Mouse (Mus musculus) embryonic facial prominence, embryonic 11.5 days (tissue): Measurements from ENCODE around the gene Ikzf3. TPM values are rescaled to one million over a fixed set of nuclear protein-coding genes. Genes with fewer than 3 reads are reported as not detected.

Experiments used
- ATAC-seq: fragments of 200-750 bp; cut with Nextera tagmentation; replicated peaks from 2 replicates; pipeline ENCODE4 v1.8.0; 2017; ENCODE audit warnings: low read depth; ENCODE audit not compliant: insufficient number of reproducible peaks, low FRiP score, low TSS enrichment
- DNase-seq: peaks from one replicate; pipeline ENCODE4 v3.0.0-alpha.2; 2015; ENCODE audit warnings: low spot score
- H3K27ac ChIP-seq: fragments of 300-500 bp; sonication (generic); replicated peaks from 2 replicates; pipeline ENCODE4 v1.5.1; 2014; ENCODE audit warnings: mild to moderate bottlenecking, low read depth, low read length, control low read depth
- H3K27me3 ChIP-seq: fragments of 300-500 bp; sonication (generic); 2 replicates; pipeline ENCODE4 v1.6.1; 2014; ENCODE audit warnings: mild to moderate bottlenecking, low read length, moderate library complexity, mixed read lengths; ENCODE audit not compliant: control insufficient read depth, insufficient read depth
- H3K36me3 ChIP-seq: fragments of 300-500 bp; sonication (generic); replicated peaks from 2 replicates; pipeline ENCODE4 v1.6.1; 2014; ENCODE audit warnings: low read depth, mild to moderate bottlenecking, low read length, moderate library complexity, mixed read lengths; ENCODE audit not compliant: control insufficient read depth, insufficient read depth
- H3K4me1 ChIP-seq: fragments of 300-500 bp; sonication (generic); 2 replicates; pipeline ENCODE4 v1.6.1; 2014; ENCODE audit warnings: low read length, mixed read lengths; ENCODE audit not compliant: control insufficient read depth, insufficient read depth
- H3K4me2 ChIP-seq: fragments of 300-500 bp; sonication (generic); 2 replicates; pipeline ENCODE4 v1.6.1; 2014; ENCODE audit warnings: low read depth, mild to moderate bottlenecking, control low read depth, low read length, moderate library complexity
- H3K4me3 ChIP-seq: fragments of 300-500 bp; sonication (generic); 2 replicates; pipeline ENCODE4 v1.5.1; 2014; ENCODE audit warnings: low read depth, low read length, control low read depth
- H3K9ac ChIP-seq: fragments of 300-500 bp; sonication (generic); replicated peaks from 2 replicates; pipeline ENCODE4 v1.6.1; 2014; ENCODE audit warnings: mild to moderate bottlenecking, control low read depth, low read length
- H3K9me3 ChIP-seq: fragments of 300-500 bp; sonication (generic); replicated peaks from 2 replicates; pipeline ENCODE4 v1.6.1; 2016; ENCODE audit warnings: mild to moderate bottlenecking, low read length, inconsistent platforms, mixed read lengths; ENCODE audit not compliant: control insufficient read depth
- WGBS: fragments of 180-500 bp; shearing (Covaris S2); extraction: QIAGEN DNeasy Blood & Tissue Kit; methylation state at CpG from one replicate; pipeline ENCODE4 v1.1.7; 2014; 5-methylcytosine and 5-hydroxymethylcytosine counted together
- polyA plus RNA-seq: library from polyadenylated mRNA; unstranded; fragments of >200 nt; fragmentation: Nextera tagmentation; extraction: Ambion mirVana; gene quantifications from 2 replicates; pipeline ENCODE4 v1.2.1, GENCODE M21; 2014

Gene Ikzf3
- polyA plus RNA-seq, 1 experiment from 2014 or later, result 0.07 TPM

DNA sequence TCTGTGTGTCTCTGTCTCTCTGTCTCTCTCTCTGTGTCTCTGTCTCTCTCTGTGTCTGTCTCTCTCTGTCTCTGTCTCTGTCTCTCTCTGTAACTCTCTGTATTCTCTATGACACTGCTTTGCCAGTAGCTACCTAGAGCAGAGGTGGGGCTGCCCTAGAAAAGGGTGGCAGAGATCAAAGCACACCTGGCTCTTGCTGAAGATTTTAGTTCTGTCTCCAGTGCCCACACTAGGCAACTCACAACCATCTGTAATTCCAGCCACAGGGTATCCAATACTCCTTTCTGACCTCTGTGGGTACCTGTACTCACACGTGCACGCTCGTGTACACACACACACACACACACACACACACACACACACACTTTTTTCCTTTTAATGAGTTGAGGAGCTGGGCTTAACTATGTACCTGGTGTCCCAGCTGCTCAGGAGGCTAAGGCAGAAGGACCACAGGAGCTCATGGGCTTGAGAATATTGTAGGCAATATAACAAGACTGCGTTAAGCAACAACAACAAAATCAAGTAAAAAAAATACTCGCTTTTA is 50.6 kb downstream of the Ikzf3 start:
- Histone ChIP-seq H3K4me3 (no peak overlapping the region), H3K4me2 (no peak overlapping the region), H3K36me3 (no peaks in the 10 kb centered on the region), H3K4me1 (no peaks in the 10 kb centered on the region), H3K27me3 (no peaks in the 10 kb centered on the region), H3K27ac (no peak overlapping the region), H3K9ac (no peak overlapping the region), H3K9me3 (no peaks in the 10 kb centered on the region)
- ATAC-seq (no peak), DNase-seq (no peak)
- WGBS, result 88% methylated on average over 5 of the region's 5 CpGs

GRCm38 (mm10) chr11:98493394-98493793 is 52.4 kb downstream of the Ikzf3 start:
- no peak overlapping the region for H3K27ac ChIP-seq
- H3K9me3 ChIP-seq, result no peaks in the 10 kb centered on the region
- H3K4me2 ChIP-seq, result no peak overlapping the region
- ATAC-seq (no peak), DNase-seq (no peak)
- 73% methylated on average over 9 of the region's 9 CpGs for WGBS
- no peaks in the 10 kb centered on the region for H3K27me3 ChIP-seq
- no peak overlapping the region for H3K9ac ChIP-seq
- no peak overlapping the region for H3K4me3 ChIP-seq
- no peaks in the 10 kb centered on the region for H3K4me1 ChIP-seq
- H3K36me3 ChIP-seq, result no peaks in the 10 kb centered on the region

- Histone ChIP-seq H3K4me3 (no peak overlapping the region), H3K36me3 (no peaks in the 10 kb centered on the region), H3K4me1 (no peaks in the 10 kb centered on the region), H3K27ac (no peak overlapping the region), H3K27me3 (no peaks in the 10 kb centered on the region), H3K9me3 (no peaks in the 10 kb centered on the region), H3K4me2 (no peak overlapping the region), H3K9ac (no peak overlapping the region)
- DNase-seq (peak; percentile 19), ATAC-seq (no peak)
- WGBS, result 10% methylated on average over 7 of the region's 7 CpGs
These were observed 52.9 kb downstream of the Ikzf3 start for GRCm38 (mm10) chr11:98492959-98493358.

DNA sequence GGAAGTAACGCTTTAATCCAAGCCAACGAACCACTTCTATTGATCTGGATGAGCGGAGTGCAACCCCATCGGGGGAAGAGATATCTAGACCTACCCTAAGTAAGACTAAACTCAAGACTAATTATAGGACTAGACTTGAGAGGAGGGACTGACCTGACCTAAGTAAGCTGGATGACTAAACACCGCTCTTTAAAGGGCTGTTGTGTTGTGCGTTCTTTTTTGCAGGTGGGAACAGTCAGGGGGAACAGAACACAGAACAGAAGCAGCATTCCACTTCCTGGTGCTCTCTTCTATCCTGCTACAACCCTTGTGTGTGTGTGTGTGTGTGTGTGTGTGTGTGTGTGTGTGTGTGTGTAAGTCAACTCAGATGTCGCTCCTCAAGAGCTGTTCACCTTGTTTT is 54.3 kb downstream of the Ikzf3 start:
- Histone ChIP-seq H3K4me2 (no peak overlapping the region), H3K36me3 (no peaks in the 10 kb centered on the region), H3K9ac (no peak overlapping the region), H3K4me1 (no peaks in the 10 kb centered on the region), H3K4me3 (no peak overlapping the region), H3K9me3 (no peaks in the 10 kb centered on the region), H3K27ac (no peak overlapping the region), H3K27me3 (no peaks in the 10 kb centered on the region)
- DNase-seq (no peak), ATAC-seq (no peak)
- 80% methylated on average over 7 of the region's 7 CpGs for WGBS

DNA sequence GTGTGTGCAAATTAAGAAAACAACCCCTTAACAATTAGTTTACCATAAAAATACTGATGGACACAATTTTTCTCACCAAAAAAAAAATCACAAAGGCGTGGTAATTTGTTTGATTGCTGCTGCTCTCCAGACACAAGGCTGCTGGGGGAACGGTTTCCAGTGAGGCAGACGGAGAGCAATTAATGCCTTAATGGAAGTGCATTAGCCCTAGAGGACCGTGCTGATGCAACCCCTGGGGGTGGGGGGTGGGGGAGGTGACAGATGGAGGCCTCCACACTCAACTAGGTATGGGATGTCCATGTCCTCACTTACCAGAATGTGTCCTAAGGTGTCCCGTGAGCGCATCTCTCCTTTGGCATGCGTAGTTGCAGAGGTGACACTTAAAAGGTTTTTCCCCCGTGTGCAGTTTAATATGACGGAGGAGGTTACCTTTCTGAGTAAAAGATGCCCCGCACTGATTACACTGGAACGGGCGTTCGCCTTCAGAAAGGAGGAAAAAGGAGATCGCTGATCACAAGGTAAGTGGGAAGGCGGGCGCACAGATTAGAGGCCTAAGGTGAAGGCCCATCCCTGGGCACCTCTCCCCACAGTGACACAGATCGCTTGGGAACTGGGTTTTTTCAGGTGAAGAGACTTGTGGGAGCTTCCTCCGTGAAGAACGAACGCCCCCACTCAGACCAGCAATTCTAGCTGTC is 57.1 kb downstream of the Ikzf3 start:
- Histone ChIP-seq H3K9me3 (no peaks in the 10 kb centered on the region), H3K36me3 (no peaks in the 10 kb centered on the region), H3K9ac (no peak overlapping the region), H3K27ac (no peak overlapping the region), H3K4me2 (no peak overlapping the region), H3K4me3 (no peak overlapping the region), H3K4me1 (no peaks in the 10 kb centered on the region), H3K27me3 (no peaks in the 10 kb centered on the region)
- ATAC-seq (no peak), DNase-seq (no peak)
- 73% methylated on average over 20 of the region's 20 CpGs for WGBS

GRCm38 (mm10) chr11:98487526-98488040 is 58.2 kb downstream of the Ikzf3 start:
- H3K4me2 ChIP-seq, result no peak overlapping the region
- no peak overlapping the region for H3K4me3 ChIP-seq
- H3K27me3 ChIP-seq, result no peaks in the 10 kb centered on the region
- no peak overlapping the region for H3K9ac ChIP-seq
- no peaks in the 10 kb centered on the region for H3K36me3 ChIP-seq
- no peak overlapping the region for H3K27ac ChIP-seq
- H3K9me3 ChIP-seq, result no peaks in the 10 kb centered on the region
- no peaks in the 10 kb centered on the region for H3K4me1 ChIP-seq
- DNase-seq, result no peak
- no peak for ATAC-seq
- 63% methylated on average over 4 of the region's 5 CpGs for WGBS

DNA sequence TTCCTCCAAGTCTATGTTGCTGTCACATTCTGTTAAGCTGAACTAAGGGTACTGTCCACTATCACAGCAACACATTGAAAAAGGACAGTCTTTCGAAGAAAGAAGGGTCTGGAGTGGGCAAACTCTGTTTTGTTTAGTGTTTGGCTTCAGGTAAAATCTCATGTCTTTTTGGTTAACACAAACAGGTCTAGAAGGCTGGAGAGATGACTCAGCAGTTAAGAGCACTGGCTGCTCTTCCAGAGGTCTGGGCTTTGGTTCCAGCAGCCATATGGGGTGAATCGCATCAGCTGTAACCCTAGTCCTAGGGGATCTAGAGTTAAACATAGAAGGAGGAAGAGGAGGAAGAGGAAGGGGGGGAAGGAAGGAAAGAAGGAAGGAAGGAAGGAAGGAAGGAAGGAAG is 60.1 kb downstream of the Ikzf3 start:
- Histone ChIP-seq H3K4me3 (no peak overlapping the region), H3K9me3 (no peaks in the 10 kb centered on the region), H3K27me3 (no peaks in the 10 kb centered on the region), H3K4me2 (no peak overlapping the region), H3K9ac (no peak overlapping the region), H3K36me3 (no peaks in the 10 kb centered on the region), H3K4me1 (no peaks in the 10 kb centered on the region), H3K27ac (no peak overlapping the region)
- ATAC-seq (no peak), DNase-seq (no peak)
- 82% methylated on average over 2 of the region's 2 CpGs for WGBS

DNA sequence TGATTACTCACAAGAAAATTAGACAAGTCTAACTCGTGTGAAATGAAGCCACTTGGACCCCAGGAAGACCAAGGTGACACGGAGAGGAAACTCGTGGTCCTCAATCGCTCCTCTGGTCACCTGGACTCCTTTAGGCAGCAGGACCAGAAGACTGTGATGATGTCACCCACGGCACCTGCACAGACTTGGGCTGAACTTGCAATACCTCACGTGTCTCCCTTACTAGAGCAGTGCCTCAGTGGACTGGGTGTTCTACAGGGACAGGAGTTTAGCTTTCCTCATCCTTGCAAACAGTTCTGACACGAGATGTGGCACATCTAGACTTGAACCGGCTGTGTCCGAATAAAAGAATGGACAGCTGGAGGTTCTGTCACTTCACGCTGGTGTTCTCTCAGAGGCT is 63.8 kb downstream of the Ikzf3 start:
- Histone ChIP-seq H3K9me3 (no peaks in the 10 kb centered on the region), H3K27me3 (no peaks in the 10 kb centered on the region), H3K4me3 (no peak overlapping the region), H3K4me2 (no peak overlapping the region), H3K36me3 (no peaks in the 10 kb centered on the region), H3K4me1 (no peaks in the 10 kb centered on the region), H3K9ac (no peak overlapping the region), H3K27ac (no peak overlapping the region)
- ATAC-seq (no peak), DNase-seq (no peak)
- WGBS, result 87% methylated on average over 10 of the region's 10 CpGs
